Mouse (Mus musculus) hindbrain, embryonic 16.5 days (tissue): ENCODE measurements around the gene Tfr2. TPM values are rescaled to one million over a fixed set of nuclear protein-coding genes. Genes with fewer than 3 reads are reported as not detected.
"Not testable (repeated sequence)": the region's sequence is repeated elsewhere in the genome, so short reads cannot be mapped to it uniquely, and the experiment has no call there.

Experiments
- ATAC-seq: fragments of 200-750 bp; cut with Nextera tagmentation; 2 replicates; pipeline ENCODE4 v1.8.0; 2017; ENCODE audit warnings: moderate TSS enrichment, moderate library complexity
- H3K27ac ChIP-seq: fragments of 300-500 bp; sonication (generic); 2 replicates; pipeline ENCODE4 v1.5.1; 2014; ENCODE audit warnings: low read depth, mild to moderate bottlenecking, control low read depth, low read length, moderate library complexity
- H3K27me3 ChIP-seq: fragments of 300-500 bp; sonication (generic); replicated peaks from 2 replicates; pipeline ENCODE4 v1.6.1; 2014; ENCODE audit warnings: low read length; ENCODE audit not compliant: control insufficient read depth, insufficient read depth
- H3K36me3 ChIP-seq: fragments of 300-500 bp; sonication (generic); 2 replicates; pipeline ENCODE4 v1.6.1; 2014; ENCODE audit warnings: mild to moderate bottlenecking, low read length, moderate library complexity, mixed read lengths; ENCODE audit not compliant: control insufficient read depth, insufficient read depth
- H3K4me1 ChIP-seq: fragments of 300-500 bp; sonication (generic); 2 replicates; pipeline ENCODE4 v1.6.1; 2014; ENCODE audit warnings: low read depth, low read length; ENCODE audit not compliant: control insufficient read depth, insufficient read depth
- H3K4me2 ChIP-seq: fragments of 300-500 bp; sonication (generic); 2 replicates; pipeline ENCODE4 v1.6.1; 2014; ENCODE audit warnings: mild to moderate bottlenecking, low read length, control low read depth, moderate library complexity
- H3K4me3 ChIP-seq: fragments of 300-500 bp; sonication (generic); 2 replicates; pipeline ENCODE4 v1.5.1; 2014; ENCODE audit warnings: mild to moderate bottlenecking, low read length, control low read depth, moderate library complexity
- H3K9ac ChIP-seq: fragments of 300-500 bp; sonication (generic); 2 replicates; pipeline ENCODE4 v1.6.1; 2014; ENCODE audit warnings: low read depth, mild to moderate bottlenecking, control low read depth, low read length, moderate library complexity
- H3K9me3 ChIP-seq: fragments of 300-500 bp; sonication (generic); 2 replicates; pipeline ENCODE4 v1.6.1; 2014; ENCODE audit warnings: mild to moderate bottlenecking, low read length, moderate library complexity; ENCODE audit not compliant: control insufficient read depth
- whole genome bisulfite sequencing: fragments of 180-500 bp; shearing (Covaris S2); extraction: QIAGEN DNeasy Blood & Tissue Kit; methylation state at CpG from one replicate; pipeline ENCODE4 v1.1.7; 2014; 5-methylcytosine and 5-hydroxymethylcytosine counted together
- polyA plus RNA-seq: library from polyadenylated mRNA; unstranded; fragments of >200 nt; fragmentation: Nextera tagmentation; extraction: Ambion mirVana; gene quantifications from 2 replicates; pipeline ENCODE4 v1.2.1, GENCODE M21; 2015

The Tfr2 gene
- polyA plus RNA-seq, 1 experiment from 2014 or later, result 8.4 TPM

GRCm38 (mm10) chr5:137607860-137608653, 38.4 kb downstream of the Tfr2 start:
- Histone ChIP-seq H3K36me3 (no peaks in the 10 kb centered on the region), H3K4me1 (peaks cover 6% of the 10 kb centered on the region), H3K9me3 (no peaks in the 10 kb centered on the region), H3K27me3 (no peaks in the 10 kb centered on the region), H3K4me2 (peak overlapping the region; percentile 41), H3K9ac (peak overlapping the region; percentile 48), H3K4me3 (peak overlapping the region; percentile 18), H3K27ac (no peak overlapping the region)
- WGBS, result 14% methylated on average over 26 of the region's 26 CpGs
- ATAC-seq, result no peak; the same call in 1 of the 2 replicates

GRCm38 (mm10) chr5:137608654-137609190, 39.1 kb downstream of the Tfr2 start:
- Histone ChIP-seq H3K27me3 (no peaks in the 10 kb centered on the region), H3K9ac (peak overlapping the region; percentile 48), H3K27ac (no peak overlapping the region), H3K4me1 (peaks cover 6% of the 10 kb centered on the region), H3K36me3 (no peaks in the 10 kb centered on the region), H3K4me3 (peak overlapping the region; percentile 18), H3K9me3 (no peaks in the 10 kb centered on the region), H3K4me2 (peak overlapping the region; percentile 41)
- 19% methylated on average over 23 of the region's 23 CpGs for WGBS
- ATAC-seq, result no peak; the same call in 1 of the 2 replicates

GRCm38 (mm10) chr5:137609292-137609691, 39.7 kb downstream of the Tfr2 start:
- H3K36me3 ChIP-seq, result no peaks in the 10 kb centered on the region
- H3K4me1 ChIP-seq, result peaks cover 6% of the 10 kb centered on the region
- H3K27ac ChIP-seq, result no peak overlapping the region
- no peak overlapping the region for H3K9ac ChIP-seq
- 58% methylated on average over 3 of the region's 3 CpGs for WGBS
- H3K4me2 ChIP-seq, result no peak overlapping the region
- no peak overlapping the region for H3K4me3 ChIP-seq
- no peaks in the 10 kb centered on the region for H3K9me3 ChIP-seq
- no peak for ATAC-seq
- no peaks in the 10 kb centered on the region for H3K27me3 ChIP-seq

GRCm38 (mm10) chr5:137610056-137610455, 40.4 kb downstream of the Tfr2 start:
- ATAC-seq, result no peak
- no peak overlapping the region for H3K27ac ChIP-seq
- 74% methylated on average over 4 of the region's 4 CpGs for WGBS

GRCm38 (mm10) chr5:137610548-137611244, 41.1 kb downstream of the Tfr2 start:
- Histone ChIP-seq H3K36me3 (no peaks in the 10 kb centered on the region), H3K4me1 (peaks cover 6% of the 10 kb centered on the region), H3K27ac (no peak overlapping the region), H3K4me3 (no peak overlapping the region; the same call in 1 of the 2 replicates), H3K4me2 (no peak overlapping the region), H3K9ac (peak overlapping the region; percentile 13; the same call in 1 of the 2 replicates), H3K9me3 (no peaks in the 10 kb centered on the region), H3K27me3 (no peaks in the 10 kb centered on the region)
- 23% methylated on average over 11 of the region's 12 CpGs for WGBS
- ATAC-seq, result no peak

More at GRCm38 (mm10) chr5:137610056-137610455, 40.4 kb downstream of the Tfr2 start:
- no peak overlapping the region for H3K4me3 ChIP-seq
- H3K36me3 ChIP-seq, result no peaks in the 10 kb centered on the region
- no peaks in the 10 kb centered on the region for H3K27me3 ChIP-seq
- no peaks in the 10 kb centered on the region for H3K9me3 ChIP-seq
- H3K4me2 ChIP-seq, result no peak overlapping the region
- no peak overlapping the region for H3K9ac ChIP-seq
- peaks cover 6% of the 10 kb centered on the region for H3K4me1 ChIP-seq

- Histone ChIP-seq H3K9me3 (no peaks in the 10 kb centered on the region), H3K27ac (no peak overlapping the region), H3K9ac (peak overlapping the region; percentile 3; the same call in 1 of the 2 replicates), H3K27me3 (no peaks in the 10 kb centered on the region), H3K36me3 (no peaks in the 10 kb centered on the region), H3K4me3 (no peak overlapping the region; the same call in 1 of the 2 replicates), H3K4me1 (peaks cover 6% of the 10 kb centered on the region), H3K4me2 (no peak overlapping the region)
- ATAC-seq, result no peak
- WGBS, result 31% methylated on average over 6 of the region's 6 CpGs
Measured at GRCm38 (mm10) chr5:137611245-137611602, 41.6 kb downstream of the Tfr2 start.

- H3K9me3 ChIP-seq, result no peaks in the 10 kb centered on the region
- no peaks in the 10 kb centered on the region for H3K27me3 ChIP-seq
- no peak overlapping the region for H3K4me3 ChIP-seq
- ATAC-seq, result no peak
- no peaks in the 10 kb centered on the region for H3K36me3 ChIP-seq
- no peak overlapping the region for H3K27ac ChIP-seq
- no peak overlapping the region for H3K9ac ChIP-seq
- peaks cover 6% of the 10 kb centered on the region for H3K4me1 ChIP-seq
- 82% methylated on average over 5 of the region's 5 CpGs for WGBS
- H3K4me2 ChIP-seq, result no peak overlapping the region
Measured at GRCm38 (mm10) chr5:137613076-137613475, 43.4 kb downstream of the Tfr2 start.

GRCm38 (mm10) chr5:137613550-137613949, 43.9 kb downstream of the Tfr2 start, which contains the start of gene Pcolce:
Gene Pcolce, minus strand, starts transcription at chr5:137613784.
- no peaks in the 10 kb centered on the region for H3K9me3 ChIP-seq
- ATAC-seq, result no peak
- no peak within 1 kb of the TSS for H3K4me3 ChIP-seq
- no peaks in the 10 kb centered on the region for H3K27me3 ChIP-seq
- no peaks in the 10 kb centered on the region for H3K36me3 ChIP-seq
- 59% methylated on average over 11 of the region's 11 CpGs for WGBS
- H3K4me1 ChIP-seq, result peaks cover under 1% of the 10 kb centered on the region; the same call in 1 of the 2 replicates
- H3K9ac ChIP-seq, result no peak within 1 kb of the TSS
- no peak within 1 kb of the TSS for H3K4me2 ChIP-seq
- no peak within 1 kb of the TSS for H3K27ac ChIP-seq

- not testable (repeated sequence) for H3K9ac ChIP-seq, ATAC-seq, H3K4me3 ChIP-seq, H3K4me1 ChIP-seq, H3K4me2 ChIP-seq, H3K27ac ChIP-seq, H3K27me3 ChIP-seq, H3K36me3 ChIP-seq, H3K9me3 ChIP-seq
- WGBS, result 90% methylated on average over 2 of the region's 2 CpGs
Measured at GRCm38 (mm10) chr5:137614921-137615320, 45.3 kb downstream of the Tfr2 start.
